Mouse (Mus musculus) heart, embryonic 14.5 days (tissue): ENCODE data around the gene Sorcs3. TPM values are rescaled to one million over a fixed set of nuclear protein-coding genes. Genes with fewer than 3 reads are reported as not detected.

Experiments
- ATAC-seq: fragments of 200-750 bp; cut with Nextera tagmentation; 2 replicates; pipeline ENCODE4 v1.8.0; 2017; ENCODE audit warnings: low read depth, moderate TSS enrichment; ENCODE audit not compliant: insufficient number of reproducible peaks, insufficient read depth, low FRiP score
- H3K27ac ChIP-seq, 2 experiments: fragments of 200-500 bp in 1 of 2; fragments of 300-500 bp in 1 of 2; sonication (generic) in 1 of 2; replicated peaks in 1 of 2; 2 replicates each; pipeline ENCODE4 v1.5.1; 2012 to 2014; ENCODE audit warnings: low read depth in 2 of 2, low read length in 2 of 2, control low read depth in 1 of 2, mild to moderate bottlenecking in 1 of 2, mixed read lengths in 1 of 2; ENCODE audit not compliant: control insufficient read depth in 1 of 2, insufficient read depth in 1 of 2
- H3K27me3 ChIP-seq: fragments of 300-500 bp; sonication (generic); 2 replicates; pipeline ENCODE4 v1.6.1; 2014; ENCODE audit warnings: mild to moderate bottlenecking, low read length, control low read depth; ENCODE audit not compliant: control insufficient read depth, insufficient read depth
- H3K36me3 ChIP-seq: fragments of 300-500 bp; sonication (generic); 2 replicates; pipeline ENCODE4 v1.6.1; 2014; ENCODE audit warnings: mild to moderate bottlenecking, control low read depth, low read length, mixed read lengths; ENCODE audit not compliant: control insufficient read depth, insufficient read depth
- H3K4me1 ChIP-seq, 2 experiments: fragments of 200-500 bp in 1 of 2; fragments of 300-500 bp in 1 of 2; sonication (generic) in 1 of 2; 2 replicates each; pipeline ENCODE4 v1.6.1; 2012 to 2014; ENCODE audit warnings: low read length in 2 of 2, control low read depth in 1 of 2, mixed read lengths in 1 of 2; ENCODE audit not compliant: control insufficient read depth in 2 of 2, insufficient read depth in 2 of 2
- H3K4me2 ChIP-seq: fragments of 300-500 bp; sonication (generic); 2 replicates; pipeline ENCODE4 v1.6.1; 2014; ENCODE audit warnings: mild to moderate bottlenecking, low read length
- H3K4me3 ChIP-seq, 2 experiments: fragments of 200-500 bp in 1 of 2; fragments of 300-500 bp in 1 of 2; sonication (generic) in 1 of 2; 2 replicates each; pipeline ENCODE4 v1.5.1; 2012 to 2014; ENCODE audit warnings: low read length in 2 of 2, mild to moderate bottlenecking in 2 of 2, control low read depth in 1 of 2, low read depth in 1 of 2, moderate library complexity in 1 of 2; ENCODE audit not compliant: control insufficient read depth in 1 of 2, insufficient read depth in 1 of 2
- H3K9ac ChIP-seq: fragments of 300-500 bp; sonication (generic); 2 replicates; pipeline ENCODE4 v1.6.1; 2014; ENCODE audit warnings: mild to moderate bottlenecking, low read length
- H3K9me3 ChIP-seq: fragments of 300-500 bp; sonication (generic); 2 replicates; pipeline ENCODE4 v1.6.1; 2016; ENCODE audit warnings: low read length, control low read depth; ENCODE audit not compliant: control insufficient read depth
- WGBS: fragments of 180-500 bp; shearing (Covaris S2); extraction: QIAGEN DNeasy Blood & Tissue Kit; methylation state at CpG from one replicate; pipeline ENCODE4 v1.1.7; 2014; 5-methylcytosine and 5-hydroxymethylcytosine counted together
- polyA plus RNA-seq: library from polyadenylated mRNA; unstranded; fragments of >200 nt; fragmentation: Nextera tagmentation; extraction: Ambion mirVana; gene quantifications from 2 replicates; pipeline ENCODE4 v1.2.1, GENCODE M21; 2014

The Sorcs3 gene
- polyA plus RNA-seq, 1 experiment from 2014 or later = 0.39 TPM

DNA sequence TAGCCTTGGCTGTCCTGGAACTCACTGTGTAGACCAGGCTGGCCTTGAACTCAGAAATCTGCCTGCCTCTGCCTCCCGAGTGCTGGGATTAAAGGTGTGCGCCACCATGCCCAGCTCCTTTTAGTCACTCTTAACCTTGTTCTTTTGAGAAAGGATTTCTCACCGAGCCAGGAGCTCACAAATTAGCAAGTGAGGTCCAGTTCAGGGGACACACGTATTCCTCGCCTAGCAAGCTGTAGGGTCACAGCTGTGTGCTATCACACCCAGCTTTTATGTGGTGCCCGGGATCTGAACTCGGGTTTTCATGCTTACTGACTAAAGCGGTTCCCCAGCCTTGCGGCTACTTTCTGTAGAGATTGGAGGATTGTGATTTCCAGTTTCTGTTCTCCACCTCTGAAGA lies 108.0 kb downstream of the Sorcs3 start:
- Histone ChIP-seq H3K27ac (no peak overlapping the region), H3K4me1 (no peaks in the 10 kb centered on the region), H3K9me3 (no peaks in the 10 kb centered on the region), H3K4me2 (no peak overlapping the region), H3K27me3 (no peaks in the 10 kb centered on the region), H3K4me3 (no peak overlapping the region), H3K9ac (no peak overlapping the region), H3K36me3 (no peaks in the 10 kb centered on the region)
- ATAC-seq = no peak
- WGBS = 83% methylated on average over 9 of the region's 9 CpGs

GRCm38 (mm10) chr19:48327115-48327514 lies 121.3 kb downstream of the Sorcs3 start:
- H3K4me3 ChIP-seq = no peak overlapping the region
- no peaks in the 10 kb centered on the region for H3K27me3 ChIP-seq
- no peaks in the 10 kb centered on the region for H3K36me3 ChIP-seq
- 73% methylated on average over 6 of the region's 6 CpGs for WGBS
- no peaks in the 10 kb centered on the region for H3K4me1 ChIP-seq
- no peaks in the 10 kb centered on the region for H3K9me3 ChIP-seq
- H3K9ac ChIP-seq = no peak overlapping the region
- no peak overlapping the region for H3K4me2 ChIP-seq
- no peak overlapping the region for H3K27ac ChIP-seq
- no peak for ATAC-seq

DNA sequence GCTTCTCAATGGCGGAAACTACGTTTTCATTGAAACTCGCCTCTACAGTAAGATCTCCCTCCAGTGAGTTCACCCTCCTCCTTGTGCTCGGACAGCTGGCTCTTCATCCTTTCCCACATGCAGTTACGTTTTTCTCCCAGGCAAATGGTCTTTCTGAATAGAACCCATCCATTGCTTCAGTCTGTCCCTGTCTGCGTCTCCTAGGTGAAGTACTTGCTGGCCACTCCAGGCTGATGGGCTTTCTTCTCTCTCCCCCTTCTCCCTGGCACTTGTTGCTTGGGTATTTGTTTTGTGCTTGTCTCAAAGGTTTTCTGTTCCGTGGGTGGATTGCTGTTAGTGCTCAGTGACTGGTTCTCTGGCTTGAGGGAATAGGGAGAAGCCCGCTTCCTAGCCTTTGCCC lies 122.3 kb downstream of the Sorcs3 start:
- no peak overlapping the region for H3K9ac ChIP-seq
- H3K4me2 ChIP-seq = no peak overlapping the region
- H3K4me1 ChIP-seq = peaks cover 6 to 8% of the 10 kb centered on the region in 2 experiments
- H3K9me3 ChIP-seq = no peaks in the 10 kb centered on the region
- no peaks in the 10 kb centered on the region for H3K36me3 ChIP-seq
- H3K4me3 ChIP-seq = no peak overlapping the region
- H3K27me3 ChIP-seq = no peaks in the 10 kb centered on the region
- no peak for ATAC-seq
- H3K27ac ChIP-seq = no peak overlapping the region
- 83% methylated on average over 8 of the region's 8 CpGs for WGBS

- H3K27me3 ChIP-seq = no peaks in the 10 kb centered on the region
- no peak overlapping the region for H3K4me2 ChIP-seq
- WGBS = 19% methylated on average over 1 of the region's 1 CpGs
- H3K4me1 ChIP-seq = peaks cover 12 to 15% of the 10 kb centered on the region in 2 experiments
- H3K36me3 ChIP-seq = no peaks in the 10 kb centered on the region
- H3K27ac ChIP-seq = no peak overlapping the region
- ATAC-seq = no peak
- H3K4me3 ChIP-seq = no peak overlapping the region
- H3K9me3 ChIP-seq = no peaks in the 10 kb centered on the region
- no peak overlapping the region for H3K9ac ChIP-seq
Measured at GRCm38 (mm10) chr19:48331640-48332039, 125.8 kb downstream of the Sorcs3 start.

- H3K27me3 ChIP-seq = no peaks in the 10 kb centered on the region
- ATAC-seq = peak; percentile 86
- H3K4me2 ChIP-seq = no peak overlapping the region
- H3K9me3 ChIP-seq = no peaks in the 10 kb centered on the region
- no peak overlapping the region for H3K9ac ChIP-seq
- H3K4me1 ChIP-seq = peaks cover 12 to 15% of the 10 kb centered on the region in 2 experiments
- H3K27ac ChIP-seq = peak overlapping the region; percentile 69 to 73
- H3K36me3 ChIP-seq = no peaks in the 10 kb centered on the region
- 20% methylated on average over 2 of the region's 2 CpGs for WGBS
- H3K4me3 ChIP-seq = no peak overlapping the region
Measured at GRCm38 (mm10) chr19:48333085-48333484, 127.3 kb downstream of the Sorcs3 start.

DNA sequence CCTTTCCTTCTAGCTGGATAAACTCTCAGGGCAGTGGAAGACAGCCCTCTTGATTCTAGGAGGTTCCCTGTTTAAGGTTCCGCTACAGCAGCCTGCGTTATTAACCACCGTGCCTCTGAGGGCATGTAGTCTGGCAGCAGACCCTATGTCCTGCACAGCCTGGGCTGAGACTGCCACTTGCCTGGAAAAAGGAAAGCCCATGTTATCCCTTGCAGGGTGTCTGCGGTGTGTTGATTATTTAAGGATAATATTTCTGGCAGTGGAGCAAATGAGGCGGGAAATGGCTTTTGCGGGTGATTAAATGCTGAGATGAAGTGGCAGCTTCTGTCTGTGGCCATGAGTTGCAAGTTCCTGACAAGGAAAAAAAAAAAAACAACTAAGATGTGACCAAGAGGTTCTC lies 131.6 kb downstream of the Sorcs3 start:
- WGBS = 81% methylated on average over 6 of the region's 6 CpGs
- Histone ChIP-seq H3K4me3 (no peak overlapping the region), H3K27ac (no peak overlapping the region), H3K9ac (no peak overlapping the region), H3K4me1 (peaks cover 13 to 18% of the 10 kb centered on the region in 2 experiments), H3K9me3 (no peaks in the 10 kb centered on the region), H3K27me3 (no peaks in the 10 kb centered on the region), H3K4me2 (no peak overlapping the region), H3K36me3 (no peaks in the 10 kb centered on the region)
- no peak for ATAC-seq

DNA sequence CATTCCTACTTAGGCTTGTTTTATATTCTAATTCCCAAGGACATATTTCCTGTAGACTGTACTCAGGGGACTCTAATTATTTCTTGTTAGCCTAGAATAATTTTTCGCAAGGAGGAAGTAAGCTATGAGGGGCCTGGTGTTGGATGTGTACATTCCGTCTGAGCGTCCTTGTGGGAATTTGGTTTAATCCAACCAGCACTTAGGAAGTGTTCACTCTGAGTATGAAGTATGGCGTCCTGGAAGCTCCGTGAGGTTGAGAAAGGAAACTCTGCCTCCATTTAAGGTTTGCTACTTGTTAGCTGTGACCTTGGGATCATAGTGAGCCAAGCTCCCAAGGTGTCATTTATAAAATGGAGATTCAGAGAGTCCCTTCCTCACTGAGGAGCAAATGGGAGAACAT lies 132.3 kb downstream of the Sorcs3 start:
- peaks cover 8 to 14% of the 10 kb centered on the region in 2 experiments; a peak in 3 of 4 replicates for H3K4me1 ChIP-seq
- ATAC-seq = no peak
- no peak overlapping the region for H3K4me2 ChIP-seq
- no peaks in the 10 kb centered on the region for H3K27me3 ChIP-seq
- H3K27ac ChIP-seq = no peak overlapping the region
- H3K36me3 ChIP-seq = no peaks in the 10 kb centered on the region
- H3K4me3 ChIP-seq = no peak overlapping the region
- H3K9ac ChIP-seq = no peak overlapping the region
- WGBS = 93% methylated on average over 5 of the region's 5 CpGs
- H3K9me3 ChIP-seq = no peaks in the 10 kb centered on the region

GRCm38 (mm10) chr19:48342770-48343169 lies 136.9 kb downstream of the Sorcs3 start:
- 82% methylated on average over 4 of the region's 4 CpGs for WGBS
- Histone ChIP-seq H3K27ac (no peak overlapping the region), H3K4me2 (no peak overlapping the region), H3K9ac (no peak overlapping the region), H3K36me3 (no peaks in the 10 kb centered on the region), H3K9me3 (no peaks in the 10 kb centered on the region), H3K4me1 (peaks cover 0 to 8% of the 10 kb centered on the region in 2 experiments; a peak in 2 of 4 replicates), H3K4me3 (no peak overlapping the region), H3K27me3 (no peaks in the 10 kb centered on the region)
- no peak for ATAC-seq
